Mouse (Mus musculus) erythroblast, embryonic 14.5 days (primary cell): ENCODE results near the gene Lemd2.

ENCODE experiments used
- GATA1 ChIP-seq: IDR thresholded peaks from 2 replicates; pipeline ENCODE4 v1.6.1; 2012; ENCODE audit warnings: low read length, inconsistent platforms, mixed read lengths
- TAL1 ChIP-seq: IDR thresholded peaks from 3 replicates; pipeline ENCODE4 v1.6.1; 2012; ENCODE audit warnings: low read length, inconsistent platforms, mixed read lengths

DNA sequence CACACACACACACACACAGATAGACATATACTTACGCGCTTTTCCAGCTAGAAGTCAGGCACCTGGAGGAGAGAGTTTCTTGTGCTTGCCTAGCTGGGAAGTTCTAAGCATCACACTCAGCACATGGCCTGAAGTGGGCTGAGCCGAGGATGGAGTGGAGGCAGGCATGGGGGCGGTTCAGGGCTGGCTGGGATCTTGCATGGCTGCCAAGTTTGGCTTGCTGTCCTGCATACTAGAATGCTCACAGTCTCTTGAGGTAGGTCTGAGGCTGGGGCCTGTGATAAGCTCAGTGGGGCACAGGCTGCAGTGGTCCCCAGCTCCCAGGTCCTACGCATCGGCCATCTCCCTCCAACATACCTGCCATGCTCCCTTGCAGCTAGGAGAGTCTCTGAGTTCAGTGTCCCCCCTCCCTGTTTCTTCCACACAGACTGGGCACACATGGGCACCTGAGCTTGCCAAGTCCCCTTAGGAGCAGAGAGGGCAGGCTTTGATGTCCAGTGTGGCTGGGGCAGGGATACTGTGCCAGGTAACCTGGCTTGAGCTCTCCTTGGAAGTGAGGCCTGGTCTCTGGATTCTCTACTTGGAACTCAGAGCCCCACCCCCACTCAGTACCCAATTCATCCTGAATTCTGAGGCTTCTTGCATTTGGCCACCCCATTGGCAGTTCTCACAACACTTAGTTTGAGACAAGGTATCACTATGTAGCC lies 43.6 kb upstream of the Lemd2 start:
- TF ChIP-seq TAL1 = no peak
- no peak for TF ChIP-seq GATA1
